Mouse (Mus musculus): ENCODE data around the gene Plekhn1.

Gene Plekhn1

GRCm38 (mm10) chr4:156213134-156213533, 21.5 kb downstream of the Plekhn1 start:
- DNase-seq (ENCODE audit: low spot score in 2 of 2) = no peak

- DNase-seq (ENCODE audit: low spot score in 2 of 2) = no peak
Measured at GRCm38 (mm10) chr4:156209963-156210635, 24.6 kb downstream of the Plekhn1 start.

GRCm38 (mm10) chr4:156208872-156209271, 25.8 kb downstream of the Plekhn1 start:
- no peak for DNase-seq (ENCODE audit: low spot score in 2 of 2)

GRCm38 (mm10) chr4:156203413-156204131, 31.1 kb downstream of the Plekhn1 start:
- no peak for DNase-seq (ENCODE audit: low spot score in 2 of 2)

GRCm38 (mm10) chr4:156203001-156203412, 31.6 kb downstream of the Plekhn1 start, which contains the start of gene AW011738:
TSS of gene AW011738 (plus strand) at chr4:156203304.
- peak in 1 of 2 experiments; percentile 43 for DNase-seq (ENCODE audit: low spot score in 2 of 2)

- DNase-seq (ENCODE audit: low spot score in 2 of 2) = no peak
Measured at GRCm38 (mm10) chr4:156202462-156202893, 32.2 kb downstream of the Plekhn1 start.

- DNase-seq (ENCODE audit: low spot score in 2 of 2) = no peak
Measured at GRCm38 (mm10) chr4:156200623-156201475, 33.8 kb downstream of the Plekhn1 start, which contains the start of gene Isg15. TSS of gene Isg15 (minus strand) at chr4:156200818.

GRCm38 (mm10) chr4:156197829-156198205, 36.8 kb downstream of the Plekhn1 start:
- DNase-seq (ENCODE audit: low spot score in 2 of 2) = peak; percentile 61 to 68

- peak in 1 of 2 experiments; percentile 24 for DNase-seq (ENCODE audit: low spot score in 2 of 2)
Measured at GRCm38 (mm10) chr4:156197131-156197828, 37.4 kb downstream of the Plekhn1 start, which contains the start of gene Agrn. TSS of gene Agrn (minus strand) at chr4:156197488.

GRCm38 (mm10) chr4:156195927-156196870, 38.5 kb downstream of the Plekhn1 start:
- no peak for DNase-seq (ENCODE audit: low spot score in 2 of 2)

GRCm38 (mm10) chr4:156194346-156194745, 40.3 kb downstream of the Plekhn1 start:
- DNase-seq (ENCODE audit: low spot score in 2 of 2) = no peak

GRCm38 (mm10) chr4:156193906-156194305, 40.8 kb downstream of the Plekhn1 start:
- no peak for DNase-seq (ENCODE audit: low spot score in 2 of 2)

GRCm38 (mm10) chr4:156193200-156193590, 41.5 kb downstream of the Plekhn1 start:
- no peak for DNase-seq (ENCODE audit: low spot score in 2 of 2)

- DNase-seq (ENCODE audit: low spot score in 2 of 2) = no peak
Measured at GRCm38 (mm10) chr4:156192421-156193199, 42.0 kb downstream of the Plekhn1 start.

- no peak for DNase-seq (ENCODE audit: low spot score in 2 of 2)
Measured at GRCm38 (mm10) chr4:156188811-156189323, 45.8 kb downstream of the Plekhn1 start.

- no peak for DNase-seq (ENCODE audit: low spot score in 2 of 2)
Measured at GRCm38 (mm10) chr4:156188162-156188810, 46.4 kb downstream of the Plekhn1 start.

- peak; percentile 45 to 59 for DNase-seq (ENCODE audit: low spot score in 2 of 2)
Measured at GRCm38 (mm10) chr4:156185950-156186850, 48.5 kb downstream of the Plekhn1 start.
